Mouse (Mus musculus): ENCODE results near the gene Inca1. TPM values are rescaled to one million over a fixed set of nuclear protein-coding genes. Genes with fewer than 3 reads are reported as not detected.

Inca1 gene
- polyA plus RNA-seq, 1 experiment from 2014 or later, result 1.6 TPM

DNA sequence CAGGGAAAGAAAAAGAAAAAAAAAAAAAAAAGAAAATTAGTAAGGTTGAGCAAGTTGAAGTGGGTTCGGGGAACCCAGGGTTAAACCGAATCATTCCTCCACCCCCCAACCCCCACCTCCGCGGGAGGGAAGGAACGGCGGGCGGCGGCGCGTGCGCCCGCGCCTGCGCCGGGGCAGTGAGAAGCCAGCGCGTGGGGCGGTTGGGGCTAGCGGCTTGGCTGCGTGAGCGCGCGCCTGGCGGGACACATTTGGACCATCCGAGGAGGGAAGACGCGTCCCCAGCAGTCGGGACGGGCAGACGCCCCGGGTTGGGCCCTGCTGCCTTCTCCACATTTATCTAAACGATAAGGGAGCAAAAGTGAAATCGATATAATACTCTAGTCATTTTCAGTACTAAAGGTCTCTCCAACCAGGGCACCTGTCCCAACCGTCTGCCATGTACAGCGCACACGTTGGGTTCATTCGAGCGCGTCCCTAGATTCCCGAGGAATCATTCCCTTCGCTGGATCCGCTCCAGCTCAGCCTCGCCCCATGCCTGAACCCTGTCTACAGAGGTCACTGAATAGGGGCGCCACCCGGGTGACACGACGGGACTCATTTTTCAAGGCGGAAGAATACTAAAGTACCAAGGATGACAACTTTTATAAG, 44.9 kb downstream of the Inca1 start:
- Histone ChIP-seq H3K9ac (ENCODE audit: low read length) (peak overlapping the region; percentile 99), H3K27me3 (replicated peaks; ENCODE audit: control insufficient read depth, insufficient read depth, low read length) (no peaks in the 10 kb centered on the region), H3K4me1 (replicated peaks; ENCODE audit: control insufficient read depth, insufficient read depth, low read length) (peaks cover 46% of the 10 kb centered on the region), H3K9me3 (ENCODE audit: control insufficient read depth, low read length) (no peaks in the 10 kb centered on the region), H3K4me3 (ENCODE audit: low read depth, low read length) (peak overlapping the region; percentile 100), H3K27ac (ENCODE audit: low read depth) (peak overlapping the region; percentile 98), H3K36me3 (ENCODE audit: control insufficient read depth, insufficient read depth, low read length) (peaks cover 31% of the 10 kb centered on the region), H3K4me2 (ENCODE audit: low read length) (peak overlapping the region; percentile 98)
- DNase-seq (ENCODE audit: low spot score), result peak; percentile 93
- ATAC-seq (replicated peaks; ENCODE audit: low FRiP score, low TSS enrichment, low read depth), result peak; percentile 34
- WGBS, result 0% methylated on average over 48 of the region's 48 CpGs

DNA sequence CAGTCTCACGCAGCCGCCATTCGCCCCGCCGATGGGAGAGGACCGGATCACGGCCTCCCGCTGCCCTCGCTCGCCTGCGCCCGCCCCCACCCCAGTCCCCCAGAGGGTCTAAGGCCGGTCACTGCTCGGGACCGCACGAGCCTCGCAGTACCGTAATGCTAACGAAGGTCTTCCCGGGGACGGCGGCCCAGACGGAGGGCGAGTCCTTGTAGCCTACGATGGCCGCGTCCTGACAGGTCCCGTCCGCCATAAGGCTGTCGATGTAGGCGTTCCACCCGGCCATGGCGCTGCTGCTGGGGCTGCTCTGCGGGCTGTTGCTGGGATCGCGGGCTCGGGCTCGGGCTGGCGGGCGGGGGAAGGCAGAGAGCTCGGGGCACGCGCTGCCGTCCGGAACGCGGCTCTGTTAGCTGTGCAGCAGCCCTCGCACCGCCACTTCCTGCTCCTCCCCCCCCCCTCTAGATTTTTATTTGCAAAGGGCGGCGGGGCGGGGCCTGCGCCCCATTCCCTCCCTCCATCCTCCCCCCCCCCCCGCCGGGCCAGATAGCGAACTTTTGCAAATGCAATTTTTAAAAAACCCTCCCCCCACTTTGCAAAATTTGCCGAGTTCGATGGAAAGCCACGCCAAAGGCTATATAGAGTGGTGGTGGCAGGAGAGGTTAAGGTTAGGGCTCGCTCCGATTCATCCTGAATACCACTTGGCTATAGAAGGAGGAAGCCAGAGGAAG, 45.6 kb downstream of the Inca1 start, which contains the start of gene Pfn1:
TSS of gene Pfn1 (minus strand) at position 447 of the 725 bp plus-strand sequence.
- ATAC-seq (replicated peaks; ENCODE audit: low FRiP score, low TSS enrichment, low read depth), result peak; percentile 33
- peak; percentile 88 for DNase-seq (ENCODE audit: low spot score)
- Histone ChIP-seq H3K27me3 (replicated peaks; ENCODE audit: control insufficient read depth, insufficient read depth, low read length) (no peaks in the 10 kb centered on the region), H3K27ac (ENCODE audit: low read depth) (peak within 1 kb of the TSS; percentile 98), H3K4me1 (replicated peaks; ENCODE audit: control insufficient read depth, insufficient read depth, low read length) (peaks cover 49% of the 10 kb centered on the region), H3K9me3 (ENCODE audit: control insufficient read depth, low read length) (no peaks in the 10 kb centered on the region), H3K4me2 (ENCODE audit: low read length) (peak within 1 kb of the TSS; percentile 98), H3K9ac (ENCODE audit: low read length) (peak within 1 kb of the TSS; percentile 99), H3K36me3 (ENCODE audit: control insufficient read depth, insufficient read depth, low read length) (peaks cover 38% of the 10 kb centered on the region), H3K4me3 (ENCODE audit: low read depth, low read length) (peak within 1 kb of the TSS; percentile 100)
- WGBS, result under 1% methylated on average over 59 of the region's 61 CpGs

DNA sequence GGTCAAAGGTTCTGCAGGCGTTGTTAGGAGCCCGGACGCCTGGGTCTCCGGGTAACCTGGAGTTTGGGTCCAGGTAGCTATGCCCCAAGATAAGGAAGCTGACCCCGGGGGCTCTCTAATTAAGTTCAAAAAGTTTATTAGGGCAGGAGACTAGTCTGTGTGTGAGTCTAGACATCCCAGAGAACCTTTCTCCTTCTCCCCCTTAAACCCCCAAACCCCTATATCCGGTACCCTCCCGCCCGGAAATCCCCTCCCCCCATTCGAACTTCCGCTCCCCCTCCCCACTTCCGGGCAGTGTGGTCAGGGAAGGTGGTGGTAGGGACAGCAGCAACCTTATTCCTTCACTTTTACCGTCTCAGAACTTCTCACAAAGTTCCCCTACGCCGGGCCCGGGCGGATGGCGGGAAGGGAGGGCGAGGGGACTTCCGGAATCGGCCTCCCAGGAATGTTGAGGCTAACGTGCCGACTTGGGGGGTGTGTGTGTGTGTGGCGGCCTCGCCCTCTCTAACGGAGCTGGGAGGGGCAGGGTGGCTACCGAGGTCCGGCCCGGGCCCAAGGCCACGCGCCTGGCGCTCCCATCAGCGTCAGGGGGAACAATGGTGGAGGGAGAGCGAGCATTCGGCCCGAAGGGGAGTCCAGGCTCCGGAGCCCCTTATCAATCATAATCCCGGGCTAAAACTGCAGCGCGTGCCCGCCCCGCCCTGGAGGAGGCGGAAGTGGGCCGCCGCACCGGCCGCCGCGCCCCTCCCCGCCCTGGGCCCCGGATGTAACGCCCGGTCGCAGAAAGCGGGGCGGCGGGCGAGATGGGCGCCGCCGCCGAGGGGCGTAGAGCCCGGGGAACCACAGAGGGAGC, 46.4 kb downstream of the Inca1 start:
- ATAC-seq (replicated peaks; ENCODE audit: low FRiP score, low TSS enrichment, low read depth) (peak; percentile 37), DNase-seq (ENCODE audit: low spot score) (peak; percentile 92)
- H3K4me3 ChIP-seq (ENCODE audit: low read depth, low read length), result peak overlapping the region; percentile 100
- no peaks in the 10 kb centered on the region for H3K9me3 ChIP-seq (ENCODE audit: control insufficient read depth, low read length)
- H3K4me2 ChIP-seq (ENCODE audit: low read length), result peak overlapping the region; percentile 98
- peak overlapping the region; percentile 99 for H3K9ac ChIP-seq (ENCODE audit: low read length)
- H3K27me3 ChIP-seq (replicated peaks; ENCODE audit: control insufficient read depth, insufficient read depth, low read length), result no peaks in the 10 kb centered on the region
- under 1% methylated on average over 54 of the region's 63 CpGs for WGBS
- H3K4me1 ChIP-seq (replicated peaks; ENCODE audit: control insufficient read depth, insufficient read depth, low read length), result peaks cover 57% of the 10 kb centered on the region
- peaks cover 46% of the 10 kb centered on the region for H3K36me3 ChIP-seq (ENCODE audit: control insufficient read depth, insufficient read depth, low read length)
- peak overlapping the region; percentile 98 for H3K27ac ChIP-seq (ENCODE audit: low read depth)

DNA sequence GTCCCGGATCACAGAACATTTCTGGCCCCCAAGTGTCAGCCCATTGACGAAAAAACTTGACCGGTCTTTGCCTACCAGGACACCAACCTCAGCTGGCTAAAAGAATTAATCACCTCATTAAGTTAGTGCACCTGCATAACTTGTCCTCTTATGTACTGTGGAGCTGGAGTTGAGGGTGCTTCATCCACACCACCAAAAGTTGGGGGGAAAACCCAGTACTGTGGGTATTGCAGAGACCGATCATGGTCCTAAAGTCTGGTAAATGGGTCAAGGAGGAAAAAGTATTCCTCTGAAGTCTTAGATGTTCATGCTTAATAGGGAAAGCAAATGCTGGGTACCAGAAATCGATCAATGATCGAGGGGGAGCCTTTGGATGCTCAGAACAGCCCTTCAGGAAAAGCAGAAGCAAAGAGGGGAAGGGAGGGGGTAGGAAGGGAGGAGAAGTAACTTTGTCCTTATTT, 47.0 kb downstream of the Inca1 start:
- Histone ChIP-seq H3K4me3 (ENCODE audit: low read depth, low read length) (peak overlapping the region; percentile 100), H3K9me3 (ENCODE audit: control insufficient read depth, low read length) (no peaks in the 10 kb centered on the region), H3K4me2 (ENCODE audit: low read length) (peak overlapping the region; percentile 98), H3K4me1 (replicated peaks; ENCODE audit: control insufficient read depth, insufficient read depth, low read length) (peaks cover 60% of the 10 kb centered on the region), H3K36me3 (ENCODE audit: control insufficient read depth, insufficient read depth, low read length) (peaks cover 50% of the 10 kb centered on the region), H3K27ac (ENCODE audit: low read depth) (peak overlapping the region; percentile 98), H3K9ac (ENCODE audit: low read length) (peak overlapping the region; percentile 99), H3K27me3 (replicated peaks; ENCODE audit: control insufficient read depth, insufficient read depth, low read length) (no peaks in the 10 kb centered on the region)
- DNase-seq (ENCODE audit: low spot score) (no peak), ATAC-seq (replicated peaks; ENCODE audit: low FRiP score, low TSS enrichment, low read depth) (no peak)
- 50% methylated on average over 6 of the region's 6 CpGs for WGBS

DNA sequence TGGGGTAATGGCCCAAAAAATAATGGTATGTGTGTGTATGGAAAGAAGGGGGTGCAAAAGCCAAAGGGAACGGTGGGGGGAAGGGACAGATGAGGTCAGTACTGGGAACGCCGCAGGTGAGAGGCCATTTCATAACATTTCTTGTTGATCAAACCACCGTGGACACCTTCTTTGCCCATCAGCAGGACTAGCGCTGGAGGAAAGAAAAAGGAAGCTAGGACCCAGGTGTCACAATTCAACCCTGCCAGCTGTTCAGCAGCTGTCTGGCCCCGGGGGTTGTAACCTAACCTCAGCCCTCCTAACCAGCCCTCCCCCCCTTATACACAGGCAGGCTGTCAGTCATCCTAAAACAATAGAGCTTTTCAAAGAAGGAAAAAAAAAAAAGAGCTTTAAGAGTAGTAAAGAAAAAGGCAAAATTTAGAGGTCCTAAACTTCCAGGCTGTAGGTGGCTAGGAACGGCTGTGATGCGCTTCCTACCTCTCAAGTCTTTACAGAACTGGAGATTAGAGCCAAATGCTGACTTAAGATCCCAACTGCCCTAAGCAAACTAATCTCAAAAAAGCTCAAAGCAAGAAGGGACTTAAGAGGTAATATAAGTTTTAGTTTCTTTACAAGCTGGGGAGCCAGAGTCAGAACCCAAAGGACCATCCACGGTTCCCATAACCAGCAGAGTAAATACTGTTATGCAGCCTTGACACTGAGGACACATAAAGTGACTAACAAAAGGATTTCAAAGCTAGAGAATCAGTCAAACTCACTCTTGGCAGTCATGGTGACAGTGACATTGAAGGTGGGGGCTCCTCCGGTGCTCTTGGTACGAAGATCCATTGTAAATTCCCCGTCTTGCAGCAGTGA, 47.7 kb downstream of the Inca1 start:
- DNase-seq (ENCODE audit: low spot score) (no peak), ATAC-seq (replicated peaks; ENCODE audit: low FRiP score, low TSS enrichment, low read depth) (no peak)
- Histone ChIP-seq H3K9ac (ENCODE audit: low read length) (peak overlapping the region; percentile 99), H3K27me3 (replicated peaks; ENCODE audit: control insufficient read depth, insufficient read depth, low read length) (no peaks in the 10 kb centered on the region), H3K4me2 (ENCODE audit: low read length) (peak overlapping the region; percentile 98), H3K4me1 (replicated peaks; ENCODE audit: control insufficient read depth, insufficient read depth, low read length) (peaks cover 54% of the 10 kb centered on the region), H3K27ac (ENCODE audit: low read depth) (peak overlapping the region; percentile 98; the same call in 1 of the 2 replicates), H3K36me3 (ENCODE audit: control insufficient read depth, insufficient read depth, low read length) (peaks cover 50% of the 10 kb centered on the region), H3K4me3 (ENCODE audit: low read depth, low read length) (peak overlapping the region; percentile 100), H3K9me3 (ENCODE audit: control insufficient read depth, low read length) (no peaks in the 10 kb centered on the region)
- WGBS, result 64% methylated on average over 12 of the region's 12 CpGs

DNA sequence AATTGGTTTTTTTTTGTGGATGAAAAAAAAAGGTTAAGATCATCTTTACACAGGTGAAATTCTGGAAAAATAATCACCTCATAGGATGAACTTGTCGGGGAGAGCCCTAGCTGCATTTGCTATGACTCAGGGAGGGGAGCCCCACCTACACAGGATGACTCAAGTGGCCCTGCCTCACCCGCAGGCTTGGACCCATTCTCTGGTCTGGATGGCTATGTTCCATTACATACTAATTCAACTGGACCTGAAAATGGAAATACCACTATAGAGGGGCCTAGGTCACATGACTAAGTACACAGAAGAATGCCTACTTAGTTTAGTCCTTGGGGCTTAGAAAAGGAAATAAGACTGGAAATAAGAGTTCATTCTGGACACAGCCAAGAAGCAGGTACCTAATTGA, 48.6 kb downstream of the Inca1 start:
- H3K9ac ChIP-seq (ENCODE audit: low read length), result no peak overlapping the region

DNA sequence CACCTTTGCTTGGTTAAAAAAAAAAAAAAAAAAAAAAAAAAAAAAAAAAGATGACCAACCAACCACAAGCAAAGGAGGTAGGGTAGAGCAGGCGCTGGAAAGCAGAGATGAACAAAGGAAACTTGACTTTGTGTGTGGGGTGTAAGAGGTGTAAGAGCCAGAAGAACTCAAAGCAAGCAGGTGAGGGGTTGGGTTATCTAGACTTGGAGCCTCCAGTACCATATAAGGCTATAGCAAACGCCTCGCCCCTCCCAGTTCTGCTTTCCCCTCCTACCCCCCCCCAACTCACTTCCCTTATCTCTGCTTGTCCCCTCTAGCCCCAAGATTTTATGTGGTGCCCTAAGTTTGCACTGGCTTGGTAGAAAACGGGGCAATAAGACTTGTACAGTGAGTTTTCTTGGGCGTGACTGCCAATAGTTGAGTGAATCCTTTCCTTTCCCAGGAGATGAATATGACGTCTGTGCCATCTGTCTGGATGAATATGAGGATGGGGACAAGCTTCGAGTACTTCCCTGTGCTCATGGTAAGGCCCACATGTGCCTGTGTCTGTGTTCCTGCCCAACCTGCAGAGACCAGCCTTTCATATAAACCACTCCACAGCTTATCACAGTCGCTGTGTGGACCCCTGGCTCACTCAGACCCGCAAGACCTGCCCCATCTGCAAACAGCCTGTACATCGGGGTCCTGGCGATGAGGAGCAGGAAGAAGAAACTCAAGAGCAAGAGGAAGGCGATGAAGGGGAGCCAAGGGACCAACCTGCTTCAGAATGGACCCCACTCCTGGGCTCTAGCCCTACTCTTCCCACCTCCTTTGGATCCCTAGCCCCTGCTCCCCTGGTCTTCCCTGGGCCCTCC, 49.4 kb downstream of the Inca1 start:
- ATAC-seq (replicated peaks; ENCODE audit: low FRiP score, low TSS enrichment, low read depth), result no peak
- peak overlapping the region; percentile 9; the same call in 1 of the 2 replicates for H3K27ac ChIP-seq (ENCODE audit: low read depth)
- H3K4me2 ChIP-seq (ENCODE audit: low read length), result peak overlapping the region; percentile 98
- no peaks in the 10 kb centered on the region for H3K9me3 ChIP-seq (ENCODE audit: control insufficient read depth, low read length)
- 78% methylated on average over 12 of the region's 12 CpGs for WGBS
- no peaks in the 10 kb centered on the region for H3K27me3 ChIP-seq (replicated peaks; ENCODE audit: control insufficient read depth, insufficient read depth, low read length)
- H3K4me3 ChIP-seq (ENCODE audit: low read depth, low read length), result no peak overlapping the region
- no peak for DNase-seq (ENCODE audit: low spot score)
- 0 out of 2 replicates have a peak overlapping the region, but pooled peaks have one; percentile 16 for H3K9ac ChIP-seq (ENCODE audit: low read length)
- H3K4me1 ChIP-seq (replicated peaks; ENCODE audit: control insufficient read depth, insufficient read depth, low read length), result peaks cover 49% of the 10 kb centered on the region
- H3K36me3 ChIP-seq (ENCODE audit: control insufficient read depth, insufficient read depth, low read length), result peaks cover 52% of the 10 kb centered on the region

More for the DNA sequence above, 48.6 kb downstream of the Inca1 start:
- WGBS, result 59% methylated on average over 2 of the region's 2 CpGs
- DNase-seq (ENCODE audit: low spot score) (no peak), ATAC-seq (replicated peaks; ENCODE audit: low FRiP score, low TSS enrichment, low read depth) (no peak)
- Histone ChIP-seq H3K36me3 (ENCODE audit: control insufficient read depth, insufficient read depth, low read length) (peaks cover 50% of the 10 kb centered on the region), H3K27ac (ENCODE audit: low read depth) (0 out of 2 replicates have a peak overlapping the region, but pooled peaks have one; percentile 9), H3K4me2 (ENCODE audit: low read length) (peak overlapping the region; percentile 98), H3K4me3 (ENCODE audit: low read depth, low read length) (0 out of 2 replicates have a peak overlapping the region, but pooled peaks have one; percentile 100), H3K4me1 (replicated peaks; ENCODE audit: control insufficient read depth, insufficient read depth, low read length) (peaks cover 46% of the 10 kb centered on the region), H3K27me3 (replicated peaks; ENCODE audit: control insufficient read depth, insufficient read depth, low read length) (no peaks in the 10 kb centered on the region), H3K9me3 (ENCODE audit: control insufficient read depth, low read length) (no peaks in the 10 kb centered on the region)

Measured in intestine, embryonic 14.5 days (tissue).